Mouse (Mus musculus) stomach, embryonic 14.5 days (tissue): ENCODE data around the gene Gpr162. TPM values are rescaled to one million over a fixed set of nuclear protein-coding genes. Genes with fewer than 3 reads are reported as not detected.

ENCODE experiments used
- ATAC-seq: fragments of 200-750 bp; cut with Nextera tagmentation; 2 replicates; pipeline ENCODE4 v1.8.0; 2017; ENCODE audit warnings: low read depth, moderate TSS enrichment; ENCODE audit not compliant: insufficient number of reproducible peaks, insufficient read depth, low FRiP score
- H3K27ac ChIP-seq: fragments of 300-500 bp; sonication (generic); 2 replicates; pipeline ENCODE4 v1.5.1; 2014; ENCODE audit warnings: mild to moderate bottlenecking, low read length, moderate library complexity, mixed read lengths
- H3K27me3 ChIP-seq: fragments of 300-500 bp; sonication (generic); 2 replicates; pipeline ENCODE4 v1.6.1; 2014; ENCODE audit warnings: low read length, control low read depth, mixed read lengths; ENCODE audit not compliant: control insufficient read depth, insufficient read depth
- H3K36me3 ChIP-seq: fragments of 300-500 bp; sonication (generic); 2 replicates; pipeline ENCODE4 v1.6.1; 2014; ENCODE audit warnings: mild to moderate bottlenecking, control low read depth, low read length, moderate library complexity, mixed read lengths; ENCODE audit not compliant: control insufficient read depth, insufficient read depth
- H3K4me1 ChIP-seq: fragments of 300-500 bp; sonication (generic); 2 replicates; pipeline ENCODE4 v1.6.1; 2014; ENCODE audit warnings: low read length, control low read depth, mixed read lengths; ENCODE audit not compliant: control insufficient read depth, insufficient read depth
- H3K4me2 ChIP-seq: fragments of 300-500 bp; sonication (generic); replicated peaks from 2 replicates; pipeline ENCODE4 v1.6.1; 2014; ENCODE audit warnings: low read depth, low read length, control low read depth
- H3K4me3 ChIP-seq: fragments of 300-500 bp; sonication (generic); 2 replicates; pipeline ENCODE4 v1.5.1; 2014; ENCODE audit warnings: low read depth, low read length, control low read depth
- H3K9ac ChIP-seq: fragments of 300-500 bp; sonication (generic); replicated peaks from 2 replicates; pipeline ENCODE4 v1.6.1; 2014; ENCODE audit warnings: low read depth, mild to moderate bottlenecking, control low read depth, low read length, moderate library complexity, mixed read lengths
- H3K9me3 ChIP-seq: fragments of 300-500 bp; sonication (generic); 2 replicates; pipeline ENCODE4 v1.6.1; 2016; ENCODE audit warnings: low read depth, low read length, control low read depth; ENCODE audit not compliant: control insufficient read depth
- WGBS: fragments of 180-500 bp; shearing (Covaris S2); extraction: QIAGEN DNeasy Blood & Tissue Kit; methylation state at CpG from one replicate; pipeline ENCODE4 v1.1.7; 2014; 5-methylcytosine and 5-hydroxymethylcytosine counted together
- polyA plus RNA-seq: library from polyadenylated mRNA; unstranded; fragments of >200 nt; fragmentation: Nextera tagmentation; extraction: Ambion mirVana; gene quantifications from 2 replicates; pipeline ENCODE4 v1.2.1, GENCODE M21; 2014

Gpr162 gene
- polyA plus RNA-seq, 1 experiment from 2014 or later = 0.91 TPM

DNA sequence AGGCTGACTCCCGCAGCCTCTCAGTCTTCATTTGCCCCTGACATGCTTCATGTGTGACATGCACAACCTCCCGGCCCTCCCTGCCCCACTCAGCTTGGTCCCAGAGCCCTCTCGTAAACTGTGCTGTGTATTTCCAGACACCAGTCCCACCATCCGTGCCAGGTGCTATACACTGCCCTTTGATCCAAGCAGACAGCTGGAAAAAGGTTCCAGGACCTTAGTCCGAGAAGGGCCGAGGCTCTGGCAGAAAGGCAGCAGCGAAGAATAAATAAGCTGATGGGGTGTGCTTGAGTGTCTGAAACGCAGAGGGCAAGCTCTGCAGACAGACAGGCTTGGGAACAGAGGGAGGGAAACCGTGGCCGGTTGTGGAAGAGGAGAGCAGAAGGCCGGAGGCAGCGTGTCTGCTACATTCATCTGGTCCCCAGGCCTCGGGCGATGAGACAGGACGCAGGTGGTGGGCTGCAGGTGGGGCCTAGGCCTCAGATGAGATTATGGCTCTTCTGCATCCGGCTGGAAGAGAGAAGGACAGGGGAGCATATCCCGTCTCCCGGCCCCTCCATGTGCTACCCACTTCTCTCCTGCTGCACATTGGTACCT is 2.1 kb upstream of the Gpr162 start:
- 43% methylated on average over 18 of the region's 18 CpGs for WGBS
- H3K27me3 ChIP-seq = no peaks in the 10 kb centered on the region
- H3K36me3 ChIP-seq = no peaks in the 10 kb centered on the region
- no peak overlapping the region for H3K4me3 ChIP-seq
- no peak overlapping the region for H3K27ac ChIP-seq
- peaks cover 10% of the 10 kb centered on the region; the same call in 1 of the 2 replicates for H3K4me1 ChIP-seq
- no peak for ATAC-seq
- no peak overlapping the region for H3K9ac ChIP-seq
- H3K9me3 ChIP-seq = no peaks in the 10 kb centered on the region
- H3K4me2 ChIP-seq = no peak overlapping the region

- Histone ChIP-seq H3K4me3 (peak overlapping the region; percentile 46), H3K4me1 (peaks cover 14% of the 10 kb centered on the region; the same call in 1 of the 2 replicates), H3K9ac (peak overlapping the region; percentile 22; the same call in 1 of the 2 replicates), H3K9me3 (no peaks in the 10 kb centered on the region), H3K27me3 (no peaks in the 10 kb centered on the region), H3K4me2 (peak overlapping the region; percentile 79), H3K36me3 (no peaks in the 10 kb centered on the region), H3K27ac (peak overlapping the region; percentile 18; the same call in 1 of the 2 replicates)
- WGBS = 4% methylated on average over 9 of the region's 16 CpGs
- ATAC-seq = peak; percentile 34
Observed at GRCm38 (mm10) chr6:124863125-124863657, 592 bp downstream of the Gpr162 start.

DNA sequence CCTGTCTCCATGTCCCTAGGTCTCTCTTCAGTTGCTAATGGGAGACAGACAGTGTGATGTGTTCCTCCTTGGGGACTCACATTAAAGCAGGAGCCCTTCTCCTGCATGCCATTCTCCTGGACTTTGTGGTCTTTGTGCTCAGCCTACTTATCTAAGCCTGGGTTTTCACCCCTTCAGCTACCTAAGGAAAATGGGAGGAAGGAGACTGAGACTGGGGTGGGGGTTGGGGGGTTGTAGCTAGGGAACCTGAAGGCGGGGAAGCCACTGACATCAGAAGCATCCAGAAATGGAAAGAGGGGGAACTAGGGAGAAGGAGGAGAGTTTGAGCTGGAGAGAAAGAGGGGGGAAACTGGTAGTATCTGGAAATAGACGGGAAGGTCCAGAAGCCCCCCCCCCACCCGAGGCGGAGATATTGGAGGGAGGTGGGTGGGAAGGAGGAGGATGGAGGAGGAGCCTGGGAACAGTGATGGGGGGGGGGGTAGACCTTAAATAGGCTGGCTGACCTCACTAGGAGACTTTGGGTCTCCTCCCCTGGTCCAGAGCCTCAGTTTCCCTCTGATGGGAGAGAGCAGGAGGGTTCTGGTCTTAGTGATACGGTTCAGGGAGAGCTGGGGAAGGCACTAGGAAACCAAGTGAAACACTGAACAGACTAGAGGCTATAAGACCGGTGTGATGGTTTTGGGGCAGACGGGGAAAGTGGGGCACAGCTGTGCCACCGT is 1.2 kb downstream of the Gpr162 start:
- Histone ChIP-seq H3K4me3 (peak overlapping the region; percentile 46; the same call in 1 of the 2 replicates), H3K27ac (no peak overlapping the region), H3K9me3 (no peaks in the 10 kb centered on the region), H3K36me3 (no peaks in the 10 kb centered on the region), H3K4me1 (peaks cover 14% of the 10 kb centered on the region; the same call in 1 of the 2 replicates), H3K27me3 (no peaks in the 10 kb centered on the region), H3K4me2 (peak overlapping the region; percentile 79), H3K9ac (no peak overlapping the region)
- ATAC-seq = no peak
- WGBS = 14% methylated on average over 8 of the region's 8 CpGs

- Histone ChIP-seq H3K4me1 (peaks cover 14% of the 10 kb centered on the region; the same call in 1 of the 2 replicates), H3K27me3 (no peaks in the 10 kb centered on the region), H3K9me3 (no peaks in the 10 kb centered on the region), H3K27ac (no peak overlapping the region), H3K36me3 (no peaks in the 10 kb centered on the region), H3K4me3 (no peak overlapping the region), H3K4me2 (no peak overlapping the region), H3K9ac (no peak overlapping the region)
- no peak for ATAC-seq
- WGBS = 35% methylated on average over 3 of the region's 3 CpGs
Observed at GRCm38 (mm10) chr6:124861802-124862201, 2.0 kb downstream of the Gpr162 start.

GRCm38 (mm10) chr6:124861266-124861665 is 2.5 kb downstream of the Gpr162 start:
- H3K4me3 ChIP-seq = no peak overlapping the region
- no peak overlapping the region for H3K9ac ChIP-seq
- no peak overlapping the region for H3K27ac ChIP-seq
- peaks cover 14% of the 10 kb centered on the region; the same call in 1 of the 2 replicates for H3K4me1 ChIP-seq
- no peak overlapping the region for H3K4me2 ChIP-seq
- ATAC-seq = no peak
- H3K36me3 ChIP-seq = no peaks in the 10 kb centered on the region
- WGBS = 81% methylated on average over 19 of the region's 19 CpGs
- no peaks in the 10 kb centered on the region for H3K27me3 ChIP-seq
- H3K9me3 ChIP-seq = no peaks in the 10 kb centered on the region

- H3K27me3 ChIP-seq = no peaks in the 10 kb centered on the region
- H3K4me2 ChIP-seq = no peak overlapping the region
- no peak for ATAC-seq
- no peak overlapping the region for H3K27ac ChIP-seq
- H3K9me3 ChIP-seq = no peaks in the 10 kb centered on the region
- H3K4me3 ChIP-seq = no peak overlapping the region
- WGBS = 89% methylated on average over 9 of the region's 9 CpGs
- H3K36me3 ChIP-seq = no peaks in the 10 kb centered on the region
- no peak overlapping the region for H3K9ac ChIP-seq
- peaks cover 14% of the 10 kb centered on the region; the same call in 1 of the 2 replicates for H3K4me1 ChIP-seq
Observed at GRCm38 (mm10) chr6:124860511-124860910, 3.3 kb downstream of the Gpr162 start.

- no peak overlapping the region for H3K9ac ChIP-seq
Observed at GRCm38 (mm10) chr6:124859725-124860124, 4.1 kb downstream of the Gpr162 start.

GRCm38 (mm10) chr6:124858561-124859318 is 5.0 kb downstream of the Gpr162 start:
- H3K4me2 ChIP-seq = 0 out of 2 replicates have a peak overlapping the region, but pooled peaks have one; percentile 73
- no peak overlapping the region for H3K27ac ChIP-seq
- peaks cover 15% of the 10 kb centered on the region; the same call in 1 of the 2 replicates for H3K4me1 ChIP-seq
- no peak overlapping the region for H3K4me3 ChIP-seq
- no peaks in the 10 kb centered on the region for H3K27me3 ChIP-seq
- WGBS = 70% methylated on average over 28 of the region's 28 CpGs
- no peak for ATAC-seq
- no peak overlapping the region for H3K9ac ChIP-seq
- H3K9me3 ChIP-seq = no peaks in the 10 kb centered on the region
- H3K36me3 ChIP-seq = no peaks in the 10 kb centered on the region; the same call in 1 of the 2 replicates

More at GRCm38 (mm10) chr6:124859725-124860124, 4.1 kb downstream of the Gpr162 start:
- Histone ChIP-seq H3K36me3 (no peaks in the 10 kb centered on the region), H3K4me3 (no peak overlapping the region), H3K27ac (no peak overlapping the region), H3K4me2 (no peak overlapping the region), H3K9me3 (no peaks in the 10 kb centered on the region), H3K4me1 (peaks cover 17% of the 10 kb centered on the region; the same call in 1 of the 2 replicates), H3K27me3 (no peaks in the 10 kb centered on the region)
- WGBS = 9% methylated on average over 12 of the region's 12 CpGs
- no peak for ATAC-seq
